16 mouse cellular contexts compared by ENCODE assay signal in the genomic region with DNA sequence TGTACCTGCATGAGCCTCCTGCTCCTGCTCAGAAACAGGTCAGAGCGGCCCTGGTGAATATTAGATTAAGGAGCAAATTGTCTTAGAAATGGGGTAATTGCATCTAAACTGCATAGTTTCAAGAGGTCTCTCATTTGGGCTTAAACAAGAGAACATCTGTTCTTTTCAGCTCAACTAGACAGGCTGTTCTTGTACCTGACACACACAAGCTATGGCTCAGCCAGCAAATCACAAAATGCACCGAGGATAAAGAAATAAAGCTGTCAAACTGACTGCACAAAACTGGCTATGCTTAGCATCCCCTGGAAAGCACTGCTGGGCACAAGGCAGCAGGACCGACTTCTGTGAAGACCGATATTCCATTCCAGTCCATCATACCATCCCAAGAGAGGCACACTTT.
"Had no signal": no experiment of that assay in that cellular context is flagged by ENCODE, and none has a peak within 500 bp of the region (broad histone marks: within the 10 kb centered on the region; RNA-seq: fewer than 3 reads in every experiment).

No protein-coding gene starts in this region.

- H3K4me2 ChIP-seq: kidney, embryonic 15.5 days; limb, embryonic 13.5 days; midbrain, embryonic 13.5 days; neural tube, embryonic 12.5 days had no signal

- H3K4me3 ChIP-seq: kidney, embryonic 15.5 days; limb, embryonic 13.5 days; midbrain, embryonic 13.5 days; myocyte; neural tube, embryonic 12.5 days had no signal

- ATAC-seq: midbrain, embryonic 13.5 days had no signal

- H3K9me3 ChIP-seq: kidney, embryonic 15.5 days; limb, embryonic 13.5 days; midbrain, embryonic 13.5 days; neural tube, embryonic 12.5 days had no signal

- H3K27me3 ChIP-seq: kidney, embryonic 15.5 days; limb, embryonic 13.5 days; midbrain, embryonic 13.5 days; neural tube, embryonic 12.5 days had no signal

- DNase-seq: kidney, postnatal 14 days; layer of hippocampus, adult 9-11 months; layer of hippocampus, postnatal 36 days; left cerebral cortex, postnatal 4 days; lung, adult 18-20 months; retina, postnatal 1 day; right cerebral cortex, postnatal 4 days; spleen, adult 18-20 months; thymus, adult 18-20 months; thymus, postnatal 14 days had no signal

- H3K9ac ChIP-seq: kidney, embryonic 15.5 days; limb, embryonic 13.5 days; liver, embryonic 14.5 days; midbrain, embryonic 13.5 days; neural tube, embryonic 12.5 days had no signal

- H3K4me1 ChIP-seq: kidney, embryonic 15.5 days; limb, embryonic 13.5 days had no signal

- H3K36me3 ChIP-seq: kidney, embryonic 15.5 days; limb, embryonic 13.5 days; midbrain, embryonic 13.5 days; neural tube, embryonic 12.5 days had no signal

- H3K27ac ChIP-seq: kidney, embryonic 15.5 days; limb, embryonic 13.5 days; liver, embryonic 14.5 days; midbrain, embryonic 13.5 days; neural tube, embryonic 12.5 days had no signal
